Mouse (Mus musculus) v-Abl transformed pro-B cells (cell line): ENCODE data around the gene Atrip.

Experiments
- in situ Hi-C, 2 experiments: fragments of 400-800 bp; cut with MboI; formaldehyde crosslinking; loops; one replicate each; pipeline ENCODE4 v1.15.1; 2025; ENCODE audit not compliant: unreplicated experiment in 2 of 2

The Atrip gene

DNA sequence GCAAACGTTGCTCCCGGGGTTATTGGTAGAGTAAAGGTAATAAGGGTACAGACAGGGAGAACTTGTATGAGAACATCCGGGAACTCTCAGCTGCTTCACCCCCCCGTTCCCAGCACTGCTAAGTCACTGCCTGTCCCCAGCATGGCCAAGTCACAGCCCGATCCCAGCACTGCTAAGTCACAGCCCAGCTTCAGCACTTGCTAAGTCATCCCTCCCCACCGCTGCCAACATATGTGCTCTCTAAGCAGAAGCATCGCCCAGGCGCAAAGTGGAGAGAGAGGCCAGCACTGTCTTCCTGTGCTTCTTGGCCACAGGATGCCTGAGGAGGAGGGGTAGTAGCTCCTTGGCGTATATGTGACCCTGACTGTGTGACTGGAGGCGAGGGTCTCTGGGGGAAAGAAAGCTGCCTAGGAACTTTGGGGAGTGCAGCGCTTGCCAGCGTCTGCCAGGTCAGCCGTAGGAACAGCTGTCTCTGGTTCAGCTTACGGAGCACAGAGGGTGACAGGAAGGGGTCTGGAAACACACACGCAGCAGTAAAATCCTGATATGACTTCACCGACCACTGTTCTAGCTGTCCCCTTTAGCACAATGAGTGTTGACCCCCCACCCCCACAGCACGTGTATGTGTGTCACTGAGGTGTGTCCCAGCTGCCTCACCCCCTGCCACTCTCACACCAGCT lies 64.1 kb downstream of the Atrip start:
- in situ Hi-C loops = loop anchor here (5.0 to 10.0 kb wide), 5 partner anchors 113 to 1065 kb away; partner anchors contain the start of gene Nme6 (in 1 of the 2)

- in situ Hi-C loops = loop anchor here (5.0 to 10.0 kb wide), 5 partner anchors 113 to 1066 kb away; partner anchors contain the start of gene Nme6 (in 1 of the 2)
These were observed 64.8 kb downstream of the Atrip start for GRCm38 (mm10) chr9:109008994-109009635.

DNA sequence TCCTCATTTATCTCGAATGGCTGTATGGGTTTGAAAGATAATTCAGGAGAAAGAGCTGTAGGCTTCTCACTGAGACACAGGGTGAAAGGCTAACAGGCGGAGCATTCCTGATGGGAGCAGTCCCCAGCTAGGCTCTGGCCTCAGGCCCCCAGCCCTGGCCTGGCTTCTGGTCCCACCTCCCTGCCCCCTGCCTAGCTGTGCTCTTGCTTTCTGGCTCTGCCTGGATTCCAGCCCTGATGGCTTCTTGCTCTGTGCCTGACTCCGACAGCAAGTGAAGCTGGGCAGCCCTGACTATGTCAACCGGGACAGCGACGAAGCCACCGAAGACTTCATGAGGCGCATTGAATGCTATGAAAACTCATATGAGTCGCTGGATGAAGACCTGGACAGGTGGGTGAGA lies 65.8 kb downstream of the Atrip start:
- in situ Hi-C loops = loop anchor here (5.0 to 10.0 kb wide), 5 partner anchors 114 to 1067 kb away; partner anchors contain the start of gene Nme6 (in 1 of the 2)
